Mouse (Mus musculus) ES-E14 (cell line): ENCODE results near the gene Asic2. TPM values are rescaled to one million over a fixed set of nuclear protein-coding genes. Genes with fewer than 3 reads are reported as not detected.
A peak's percentile ranks its signal among the peaks of the same experiment; 100 is the strongest.

Source experiments
- DNase-seq: peaks from one replicate; pipeline ENCODE4 v3.0.0-alpha.2; 2013; ENCODE audit warnings: low read depth, low spot score
- H3K27ac ChIP-seq: 2 replicates; pipeline ENCODE4 v1.5.1; 2012; ENCODE audit warnings: low read depth, mild to moderate bottlenecking, low read length, moderate library complexity, mixed read lengths; ENCODE audit not compliant: poor library complexity, insufficient read depth, severe bottlenecking
- H3K36me3 ChIP-seq: 2 replicates; pipeline ENCODE4 v1.6.1; 2012; ENCODE audit warnings: mild to moderate bottlenecking, low read length, moderate library complexity, mixed read lengths; ENCODE audit not compliant: control insufficient read depth, poor library complexity, insufficient read depth, severe bottlenecking
- H3K4me1 ChIP-seq, 2 experiments: fragments of 150-350 bp in 1 of 2; sonication (generic) in 1 of 2; 2 replicates each; pipeline ENCODE4 v1.6.1; 2012; ENCODE audit warnings: low read length in 2 of 2, mild to moderate bottlenecking in 1 of 2, mixed read lengths in 1 of 2; ENCODE audit not compliant: control insufficient read depth in 2 of 2, insufficient read depth in 2 of 2, poor library complexity in 1 of 2
- H3K4me3 ChIP-seq, 2 experiments: fragments of 150-350 bp in 1 of 2; sonication (generic) in 1 of 2; 2 replicates each; pipeline ENCODE4 v1.5.1; 2012; ENCODE audit warnings: low read length in 2 of 2, low read depth in 1 of 2, mild to moderate bottlenecking in 1 of 2, mixed read lengths in 1 of 2; ENCODE audit not compliant: insufficient read depth in 1 of 2, poor library complexity in 1 of 2, severe bottlenecking in 1 of 2
- H3K9ac ChIP-seq: 2 replicates; pipeline ENCODE4 v1.6.1; 2012; ENCODE audit warnings: low read depth, mild to moderate bottlenecking, low read length, mixed read lengths; ENCODE audit not compliant: poor library complexity, insufficient read depth, severe bottlenecking
- H3K9me3 ChIP-seq: fragments of 150-350 bp; sonication (generic); 2 replicates; pipeline ENCODE4 v1.6.1; 2012; ENCODE audit warnings: low read depth, mild to moderate bottlenecking, low read length; ENCODE audit not compliant: control insufficient read depth, insufficient read depth
- CHD2 ChIP-seq: IDR thresholded peaks from 2 replicates; pipeline ENCODE4 v1.6.1; 2014; ENCODE audit warnings: mild to moderate bottlenecking, low read depth, low read length, inconsistent platforms
- HCFC1 ChIP-seq: IDR thresholded peaks from 2 replicates; pipeline ENCODE4 v1.6.1; 2012; ENCODE audit warnings: low read length, inconsistent platforms, borderline replicate concordance; ENCODE audit not compliant: insufficient read depth
- MAFK ChIP-seq: IDR thresholded peaks from 2 replicates; pipeline ENCODE4 v1.6.1; 2014; ENCODE audit warnings: mild to moderate bottlenecking, low read depth, low read length, inconsistent platforms; ENCODE audit not compliant: insufficient read depth
- ZC3H11A ChIP-seq: IDR thresholded peaks from 2 replicates; pipeline ENCODE4 v1.6.1; 2012; ENCODE audit warnings: low read depth, mild to moderate bottlenecking, inconsistent platforms, low read length, borderline replicate concordance
- ZNF384 ChIP-seq: IDR thresholded peaks from 2 replicates; pipeline ENCODE4 v1.6.1; 2012; ENCODE audit warnings: low read depth, low read length, inconsistent platforms
- in situ Hi-C, 2 experiments: fragments of 600-800 bp; cut with MboI; formaldehyde crosslinking; loops; one replicate each; pipeline ENCODE4 v1.15.1; 2025; ENCODE audit warnings: low sequenced_read_pairs in 2 of 2, inconsistent platforms in 1 of 2; ENCODE audit not compliant: unreplicated experiment in 2 of 2
- total RNA-seq: library from RNA; depleted of rRNA; stranded (reverse); fragments of 300-350 nt; gene quantifications from 2 replicates; pipeline ENCODE4 v1.2.3, GENCODE M21; 2012

The Asic2 gene
- total RNA-seq, 1 experiment, result 0.13 TPM

DNA sequence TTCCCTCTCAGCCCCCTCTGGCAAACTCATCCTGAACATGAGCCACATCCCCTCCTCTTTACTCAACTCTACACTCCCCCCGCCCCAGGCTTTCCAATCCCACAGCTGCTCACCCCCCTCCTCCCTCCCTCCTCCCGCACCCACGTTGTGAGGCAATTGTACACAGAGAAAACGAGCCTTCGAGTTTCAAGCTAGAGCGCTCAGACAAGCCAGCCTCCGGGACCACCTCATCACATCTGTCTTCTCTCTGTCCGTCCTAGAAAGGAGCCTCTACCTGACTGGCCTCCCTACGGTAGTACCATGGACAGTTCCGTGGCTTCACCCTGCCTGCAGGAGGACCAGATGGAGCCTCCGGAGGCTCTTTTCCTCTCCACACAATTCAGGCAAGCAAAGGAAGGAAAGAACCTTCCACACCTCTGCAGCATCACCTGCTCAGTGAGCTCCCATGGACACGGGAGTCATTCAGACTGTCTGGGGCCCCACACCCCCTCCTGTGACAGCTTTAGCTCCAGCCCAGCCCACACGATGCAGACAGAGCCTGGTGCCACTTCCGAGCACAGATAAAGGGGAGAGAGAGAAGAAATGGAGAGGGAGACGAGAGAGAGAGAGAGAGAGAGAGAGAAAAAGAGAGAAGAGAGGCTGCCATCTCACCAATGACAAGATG is 1.5 kb downstream of the Asic2 start:
- in situ Hi-C loops, result no loop called here
- peak; percentile 63 for DNase-seq
- Histone ChIP-seq H3K36me3 (no peaks in the 10 kb centered on the region), H3K4me3 (no peak overlapping the region), H3K27ac (no peak overlapping the region), H3K9me3 (no peaks in the 10 kb centered on the region), H3K4me1 (peaks cover 0 to 2% of the 10 kb centered on the region in 2 experiments; a peak in 1 of 4 replicates), H3K9ac (no peak overlapping the region)
- no peak for TF ChIP-seq ZNF384
- no peak for TF ChIP-seq ZC3H11A
- no peak for TF ChIP-seq MAFK
- TF ChIP-seq HCFC1, result no peak
- TF ChIP-seq CHD2, result no peak

DNA sequence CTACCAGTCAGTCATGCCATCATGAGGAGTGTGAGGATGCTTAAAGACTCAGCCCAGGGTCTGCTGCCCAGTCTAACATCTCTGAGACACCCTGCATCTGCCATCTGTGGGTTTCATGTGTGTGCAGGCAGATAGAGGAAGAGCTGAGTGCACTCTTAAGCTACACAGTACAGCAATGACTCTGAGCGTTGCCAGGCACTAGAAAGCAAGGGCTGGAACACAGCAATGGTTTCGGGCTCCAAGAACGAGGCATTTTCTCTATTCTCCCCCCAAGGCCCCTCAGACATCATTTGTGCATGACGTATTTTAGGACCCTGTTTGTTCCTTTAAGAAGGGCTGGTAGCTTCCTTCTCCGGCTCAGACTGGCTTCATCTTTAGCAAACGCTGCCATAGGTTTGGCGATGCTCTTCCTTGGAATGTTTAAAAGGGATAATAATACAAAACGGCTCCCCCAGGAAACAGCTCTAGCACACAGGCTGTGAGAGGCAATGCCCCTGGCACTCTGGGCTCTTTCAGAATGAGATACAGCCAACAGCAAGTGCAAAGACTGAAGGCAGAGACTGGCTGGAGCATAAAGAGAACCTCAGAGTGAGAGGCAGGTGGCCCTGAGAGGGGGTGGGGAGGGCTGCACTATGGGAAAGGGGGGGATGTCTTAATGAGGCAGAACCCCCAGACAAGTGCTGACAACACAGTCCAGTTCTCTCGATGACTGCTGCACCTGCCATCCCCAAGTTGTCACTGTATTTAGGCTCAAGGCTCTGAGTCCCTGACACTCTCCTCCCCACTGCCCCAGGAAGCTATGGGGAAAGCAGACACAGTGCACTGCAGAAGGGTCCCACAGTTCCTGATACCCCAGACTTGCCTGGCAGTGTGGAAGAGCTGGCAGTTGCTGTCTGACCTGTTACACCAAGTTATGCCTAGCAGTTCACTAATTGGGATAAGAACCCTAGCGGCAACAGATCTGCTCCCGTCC is 2.3 kb downstream of the Asic2 start:
- Histone ChIP-seq H3K27ac (no peak overlapping the region), H3K4me3 (no peak overlapping the region), H3K4me1 (peaks cover 0 to 2% of the 10 kb centered on the region in 2 experiments; a peak in 1 of 4 replicates), H3K9me3 (no peaks in the 10 kb centered on the region), H3K9ac (no peak overlapping the region), H3K36me3 (no peaks in the 10 kb centered on the region)
- TF ChIP-seq ZC3H11A (no peak), MAFK (no peak), CHD2 (no peak)
- DNase-seq, result no peak
- in situ Hi-C loops, result no loop called here

- Histone ChIP-seq H3K4me1 (peaks cover 0 to 2% of the 10 kb centered on the region in 2 experiments; a peak in 1 of 4 replicates), H3K4me3 (no peak overlapping the region), H3K27ac (no peak overlapping the region), H3K9ac (no peak overlapping the region), H3K9me3 (no peaks in the 10 kb centered on the region), H3K36me3 (no peaks in the 10 kb centered on the region)
- no peak for DNase-seq
- in situ Hi-C loops, result no loop called here
- TF ChIP-seq ZNF384 (no peak), ZC3H11A (no peak), HCFC1 (no peak), MAFK (no peak), CHD2 (no peak)
Measured at GRCm38 (mm10) chr11:81964561-81964960, 3.7 kb downstream of the Asic2 start.

- TF ChIP-seq ZNF384 (no peak), HCFC1 (no peak), ZC3H11A (no peak), MAFK (no peak), CHD2 (no peak)
- in situ Hi-C loops, result no loop called here
Measured at GRCm38 (mm10) chr11:81954398-81954797, 13.9 kb downstream of the Asic2 start.

More at GRCm38 (mm10) chr11:81954398-81954797, 13.9 kb downstream of the Asic2 start:
- H3K9me3 ChIP-seq, result no peaks in the 10 kb centered on the region
- no peak overlapping the region for H3K4me3 ChIP-seq
- H3K36me3 ChIP-seq, result no peaks in the 10 kb centered on the region
- no peak for DNase-seq
- H3K27ac ChIP-seq, result no peak overlapping the region
- no peak overlapping the region for H3K9ac ChIP-seq
- H3K4me1 ChIP-seq, result no peaks in the 10 kb centered on the region
